Mouse (Mus musculus): ENCODE data around the gene Slc16a5. TPM values are rescaled to one million over a fixed set of nuclear protein-coding genes. Genes with fewer than 3 reads are reported as not detected.

Slc16a5 gene
- polyA plus RNA-seq, 1 experiment = 0.07 TPM

- H3K36me3 ChIP-seq (ENCODE audit: control insufficient read depth, insufficient read depth) = no peaks in the 10 kb centered on the region
- H3ac ChIP-seq (ENCODE audit: control insufficient read depth, insufficient read length, low read depth) = no peak within 1 kb of the TSS
- no peaks in the 10 kb centered on the region for H3K79me3 ChIP-seq (ENCODE audit: low read depth)
- H3K79me2 ChIP-seq (ENCODE audit: control insufficient read depth, insufficient read depth) = no peaks in the 10 kb centered on the region
- no peak for TF ChIP-seq FOSL1 (IDR thresholded peaks at IDR 0.05; ENCODE audit: insufficient read depth, low read length, poor library complexity, severe bottlenecking)
- TF ChIP-seq MAX (IDR thresholded peaks at IDR 0.05) = no peak
- TF ChIP-seq MYOD1 (IDR thresholded peaks at IDR 0.05; ENCODE audit: control insufficient read depth, insufficient read length, low read depth) = no peak
- no peak for TF ChIP-seq MYOG (IDR thresholded peaks at IDR 0.05; ENCODE audit: control insufficient read depth, extremely low read depth, insufficient read length)
- TF ChIP-seq CTCF (IDR thresholded peaks at IDR 0.05; ENCODE audit: control insufficient read depth, insufficient read depth, insufficient read length) = no peak
- no peak for TF ChIP-seq CEBPB (IDR thresholded peaks at IDR 0.05; ENCODE audit: low read depth)
- no peak for TF ChIP-seq USF1 (IDR thresholded peaks at IDR 0.05; ENCODE audit: low read depth)
- H3K27me3 ChIP-seq (ENCODE audit: control insufficient read depth, insufficient read depth, insufficient read length) = no peaks in the 10 kb centered on the region
- no peak within 1 kb of the TSS for H3K4me3 ChIP-seq (ENCODE audit: insufficient read depth, poor library complexity, severe bottlenecking)
These were observed 22.2 kb upstream of the Slc16a5 start, which contains the start of gene Trim80 for GRCm38 (mm10) chr11:115439906-115440595. Gene Trim80 (plus strand): TSS chr11:115440545.

- peaks cover 3% of the 10 kb centered on the region for H3K27me3 ChIP-seq (ENCODE audit: control insufficient read depth, insufficient read depth, insufficient read length)
- no peak overlapping the region for H3K4me3 ChIP-seq (ENCODE audit: insufficient read depth, poor library complexity, severe bottlenecking)
- no peak for TF ChIP-seq MAX (IDR thresholded peaks at IDR 0.05)
- no peak for TF ChIP-seq MYOG (IDR thresholded peaks at IDR 0.05; ENCODE audit: control insufficient read depth, extremely low read depth, insufficient read length)
- TF ChIP-seq USF1 (IDR thresholded peaks at IDR 0.05; ENCODE audit: low read depth) = no peak
- TF ChIP-seq CTCF (IDR thresholded peaks at IDR 0.05; ENCODE audit: control insufficient read depth, insufficient read depth, insufficient read length) = no peak
These were observed 20.9 kb upstream of the Slc16a5 start for GRCm38 (mm10) chr11:115441417-115441816.

DNA sequence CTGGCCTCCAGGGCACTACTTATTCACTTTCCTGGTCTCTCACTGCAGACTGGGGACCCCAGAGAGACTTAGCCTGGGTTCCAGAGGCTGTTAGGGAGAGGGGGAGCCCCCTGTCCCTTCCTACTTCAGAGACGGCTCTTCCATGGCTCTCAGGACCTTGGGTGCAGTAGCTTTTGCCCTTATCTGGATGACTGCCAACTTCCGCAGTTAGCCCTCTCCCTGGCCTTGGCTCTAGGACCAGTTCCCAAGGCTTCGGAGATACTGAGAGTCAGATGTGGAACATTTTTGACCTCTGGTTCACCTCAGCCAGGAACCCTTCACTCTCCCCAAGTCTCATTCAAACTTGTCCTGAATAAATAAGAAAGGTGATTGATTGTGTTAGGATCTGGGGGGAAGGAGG, 15.4 kb upstream of the Slc16a5 start:
- H3K4me3 ChIP-seq (ENCODE audit: insufficient read depth, poor library complexity, severe bottlenecking) = no peak overlapping the region
- H3ac ChIP-seq (ENCODE audit: control insufficient read depth, insufficient read length, low read depth) = no peak overlapping the region
- no peaks in the 10 kb centered on the region for H3K36me3 ChIP-seq (ENCODE audit: control insufficient read depth, insufficient read depth)
- TF ChIP-seq MYOD1 (IDR thresholded peaks at IDR 0.05; ENCODE audit: control insufficient read depth, insufficient read length, low read depth) = no peak
- no peak for TF ChIP-seq MAX (IDR thresholded peaks at IDR 0.05)
- TF ChIP-seq FOSL1 (IDR thresholded peaks at IDR 0.05; ENCODE audit: insufficient read depth, low read length, poor library complexity, severe bottlenecking) = no peak
- TF ChIP-seq CEBPB (IDR thresholded peaks at IDR 0.05; ENCODE audit: low read depth) = no peak
- no peak for TF ChIP-seq MYOG (IDR thresholded peaks at IDR 0.05; ENCODE audit: control insufficient read depth, extremely low read depth, insufficient read length)
- no peak for TF ChIP-seq CTCF (IDR thresholded peaks at IDR 0.05; ENCODE audit: control insufficient read depth, insufficient read depth, insufficient read length)
- TF ChIP-seq USF1 (IDR thresholded peaks at IDR 0.05; ENCODE audit: low read depth) = no peak
- H3K27me3 ChIP-seq (ENCODE audit: control insufficient read depth, insufficient read depth, insufficient read length) = peaks cover 38% of the 10 kb centered on the region
- H3K79me3 ChIP-seq (ENCODE audit: low read depth) = no peaks in the 10 kb centered on the region
- no peaks in the 10 kb centered on the region for H3K79me2 ChIP-seq (ENCODE audit: control insufficient read depth, insufficient read depth)

More at GRCm38 (mm10) chr11:115441417-115441816, 20.9 kb upstream of the Slc16a5 start:
- Histone ChIP-seq H3K79me3 (ENCODE audit: low read depth) (no peaks in the 10 kb centered on the region), H3K36me3 (ENCODE audit: control insufficient read depth, insufficient read depth) (no peaks in the 10 kb centered on the region), H3ac (ENCODE audit: control insufficient read depth, insufficient read length, low read depth) (no peak overlapping the region), H3K79me2 (ENCODE audit: control insufficient read depth, insufficient read depth) (no peaks in the 10 kb centered on the region)

DNA sequence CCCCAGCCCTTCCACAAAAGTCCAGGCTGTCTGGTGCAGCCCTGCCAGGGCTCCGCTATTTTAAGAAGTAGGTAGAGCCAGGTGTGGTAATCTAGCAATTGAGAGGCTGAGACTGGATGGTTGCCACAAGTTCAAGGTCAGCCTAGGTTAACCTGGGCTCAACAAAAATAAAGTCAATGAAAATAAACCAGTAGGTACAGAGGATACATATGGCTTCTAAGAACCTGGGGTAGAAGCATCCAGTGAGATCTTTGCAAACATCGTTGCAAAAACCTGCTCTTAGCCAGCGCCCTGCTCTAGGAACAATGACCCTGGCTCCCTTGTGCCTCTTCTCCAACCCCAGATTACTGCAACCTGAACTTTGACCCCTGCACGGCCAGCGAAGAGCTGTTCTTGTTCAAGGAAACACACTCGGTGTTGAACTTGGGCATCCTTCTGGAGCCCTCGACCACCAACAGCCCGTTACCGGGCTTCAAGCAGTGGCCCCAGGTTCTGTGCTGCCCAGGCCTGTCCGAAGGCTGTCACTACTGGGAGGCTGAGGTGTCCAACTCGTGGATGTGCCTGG, 14.9 kb upstream of the Slc16a5 start:
- Histone ChIP-seq H3K27me3 (ENCODE audit: control insufficient read depth, insufficient read depth, insufficient read length) (peaks cover 38% of the 10 kb centered on the region), H3ac (ENCODE audit: control insufficient read depth, insufficient read length, low read depth) (no peak overlapping the region), H3K36me3 (ENCODE audit: control insufficient read depth, insufficient read depth) (no peaks in the 10 kb centered on the region), H3K79me3 (ENCODE audit: low read depth) (no peaks in the 10 kb centered on the region), H3K4me3 (ENCODE audit: insufficient read depth, poor library complexity, severe bottlenecking) (no peak overlapping the region), H3K79me2 (ENCODE audit: control insufficient read depth, insufficient read depth) (no peaks in the 10 kb centered on the region)
- no peak for TF ChIP-seq CTCF (IDR thresholded peaks at IDR 0.05; ENCODE audit: control insufficient read depth, insufficient read depth, insufficient read length)
- TF ChIP-seq MYOD1 (IDR thresholded peaks at IDR 0.05; ENCODE audit: control insufficient read depth, insufficient read length, low read depth) = no peak
- no peak for TF ChIP-seq MYOG (IDR thresholded peaks at IDR 0.05; ENCODE audit: control insufficient read depth, extremely low read depth, insufficient read length)
- no peak for TF ChIP-seq MAX (IDR thresholded peaks at IDR 0.05)
- TF ChIP-seq FOSL1 (IDR thresholded peaks at IDR 0.05; ENCODE audit: insufficient read depth, low read length, poor library complexity, severe bottlenecking) = no peak
- no peak for TF ChIP-seq CEBPB (IDR thresholded peaks at IDR 0.05; ENCODE audit: low read depth)
- TF ChIP-seq USF1 (IDR thresholded peaks at IDR 0.05; ENCODE audit: low read depth) = no peak

DNA sequence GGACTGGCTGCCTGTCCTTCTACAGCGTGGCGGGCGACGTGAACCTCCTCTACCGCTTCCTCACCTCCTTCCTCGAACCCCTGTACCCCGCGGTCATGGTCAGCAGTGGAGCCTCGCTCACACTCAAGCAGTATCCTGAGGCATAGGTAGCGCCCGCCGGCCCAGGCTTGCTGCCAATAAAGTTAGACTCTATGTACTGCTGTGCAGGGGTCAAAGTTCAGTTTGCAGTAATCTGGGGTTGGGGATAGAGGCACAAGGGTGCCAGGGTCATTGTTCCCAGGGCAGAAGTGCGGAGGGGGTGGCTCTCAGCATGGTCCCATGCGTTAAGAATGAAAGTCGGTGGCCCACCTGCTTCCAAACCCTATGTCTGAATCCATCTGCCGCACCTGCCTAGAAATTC, 14.2 kb upstream of the Slc16a5 start:
- no peak for TF ChIP-seq USF1 (IDR thresholded peaks at IDR 0.05; ENCODE audit: low read depth)
- TF ChIP-seq MYOD1 (IDR thresholded peaks at IDR 0.05; ENCODE audit: control insufficient read depth, insufficient read length, low read depth) = no peak
- TF ChIP-seq MYOG (IDR thresholded peaks at IDR 0.05; ENCODE audit: control insufficient read depth, extremely low read depth, insufficient read length) = no peak
- no peak for TF ChIP-seq FOSL1 (IDR thresholded peaks at IDR 0.05; ENCODE audit: insufficient read depth, low read length, poor library complexity, severe bottlenecking)
- TF ChIP-seq CEBPB (IDR thresholded peaks at IDR 0.05; ENCODE audit: low read depth) = no peak
- no peak for TF ChIP-seq MAX (IDR thresholded peaks at IDR 0.05)
- no peak for TF ChIP-seq CTCF (IDR thresholded peaks at IDR 0.05; ENCODE audit: control insufficient read depth, insufficient read depth, insufficient read length)
- Histone ChIP-seq H3K4me3 (ENCODE audit: insufficient read depth, poor library complexity, severe bottlenecking) (no peak overlapping the region), H3K79me3 (ENCODE audit: low read depth) (no peaks in the 10 kb centered on the region), H3ac (ENCODE audit: control insufficient read depth, insufficient read length, low read depth) (no peak overlapping the region), H3K36me3 (ENCODE audit: control insufficient read depth, insufficient read depth) (no peaks in the 10 kb centered on the region), H3K27me3 (ENCODE audit: control insufficient read depth, insufficient read depth, insufficient read length) (peaks cover 39% of the 10 kb centered on the region), H3K79me2 (ENCODE audit: control insufficient read depth, insufficient read depth) (no peaks in the 10 kb centered on the region)

Data from C2C12 (cell line).